Mouse (Mus musculus) thymus, postnatal 0 days (tissue): ENCODE measurements around the gene Taf1b. TPM values are rescaled to one million over a fixed set of nuclear protein-coding genes. Genes with fewer than 3 reads are reported as not detected.
"Not testable (repeated sequence)": the region's sequence is repeated elsewhere in the genome, so short reads cannot be mapped to it uniquely, and the experiment has no call there.

Experiments
- DNase-seq: peaks from one replicate; pipeline ENCODE4 v3.0.0-alpha.2; 2015; ENCODE audit warnings: low spot score
- polyA plus RNA-seq: library from polyadenylated mRNA; unstranded; fragments of >200 nt; fragmentation: Nextera tagmentation; extraction: Ambion mirVana; gene quantifications from 2 replicates; pipeline ENCODE4 v1.2.1, GENCODE M21; 2015

Gene Taf1b
- polyA plus RNA-seq: 43.6 and 45.8 TPM in 2 replicates

DNA sequence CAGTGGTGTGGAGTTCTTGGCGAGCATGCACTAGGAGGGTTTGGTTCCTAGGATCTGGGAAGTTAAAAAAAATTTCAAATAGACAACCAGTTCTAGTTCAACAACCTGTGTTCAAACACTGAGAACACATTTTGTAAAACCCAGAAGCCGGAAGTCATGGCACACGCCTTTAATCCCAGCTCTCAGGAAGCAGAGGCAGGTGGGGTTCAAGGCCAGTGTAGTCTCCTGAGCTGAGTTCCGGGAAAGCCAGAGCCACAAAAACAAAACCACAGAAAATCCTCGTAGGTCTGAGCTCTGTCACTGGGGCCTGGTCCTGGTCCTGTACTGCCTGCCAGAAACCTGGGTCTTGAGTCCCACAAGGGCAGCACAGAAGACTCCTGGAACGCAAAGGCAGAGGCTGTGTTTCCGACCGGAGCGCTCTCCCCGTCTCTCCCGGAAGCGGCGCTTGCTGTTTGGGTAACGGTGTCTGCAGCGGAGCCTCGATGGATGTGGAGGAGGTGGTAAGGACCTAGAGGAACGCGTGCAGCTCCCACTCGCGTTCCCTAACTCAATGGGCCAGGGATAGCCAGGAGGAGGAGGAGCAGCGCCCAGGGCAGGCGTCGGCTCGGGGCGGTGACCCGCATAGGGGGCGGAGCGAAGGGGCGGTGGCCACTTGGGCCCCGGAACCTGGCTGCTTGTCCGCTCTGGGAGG lies at the start of gene Taf1b:
Gene Taf1b, plus strand, starts transcription at position 210 of the 691 bp plus-strand sequence.
- DNase-seq: peak; percentile 84

DNA sequence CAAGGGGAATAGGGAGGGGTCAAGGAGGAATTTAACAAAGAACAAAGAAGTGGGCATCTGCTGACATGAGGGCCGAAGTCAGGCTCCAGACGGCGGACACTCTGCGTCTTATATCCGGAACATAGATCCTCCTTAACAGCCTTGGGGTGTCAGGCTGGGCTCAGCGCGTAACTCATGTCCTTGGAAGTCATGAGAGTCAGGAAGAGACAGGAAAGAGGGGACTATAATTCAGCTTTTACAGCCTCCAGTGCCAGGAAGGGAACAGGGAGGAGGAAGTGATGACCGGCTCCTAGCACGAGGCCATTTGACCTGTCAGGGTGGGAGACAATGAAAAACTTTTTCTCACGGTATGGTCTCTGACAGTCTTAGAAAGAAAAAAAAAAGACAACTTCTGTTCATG lies 37.8 kb upstream of the Taf1b start:
- DNase-seq: no peak

DNA sequence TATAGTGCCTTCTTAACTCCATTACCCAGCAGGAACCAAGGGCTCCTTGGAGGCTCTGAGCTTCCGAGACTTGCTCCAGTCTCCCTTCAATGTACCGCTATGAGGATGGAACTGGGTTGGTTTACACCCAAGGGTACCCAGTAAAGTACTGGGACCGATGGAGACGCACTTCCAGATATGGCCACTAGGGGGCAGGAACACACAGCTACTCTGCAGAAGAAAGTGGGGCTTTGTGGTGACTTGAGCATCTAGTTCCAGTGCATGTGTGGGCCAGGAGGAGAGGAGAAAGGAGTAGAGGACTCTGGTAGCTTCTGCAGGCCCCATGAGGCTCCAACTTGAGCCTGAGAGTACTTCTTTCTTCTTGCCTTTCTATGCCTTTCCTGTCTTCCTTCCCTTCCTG lies 36.0 kb upstream of the Taf1b start:
- DNase-seq: not testable (repeated sequence)

DNA sequence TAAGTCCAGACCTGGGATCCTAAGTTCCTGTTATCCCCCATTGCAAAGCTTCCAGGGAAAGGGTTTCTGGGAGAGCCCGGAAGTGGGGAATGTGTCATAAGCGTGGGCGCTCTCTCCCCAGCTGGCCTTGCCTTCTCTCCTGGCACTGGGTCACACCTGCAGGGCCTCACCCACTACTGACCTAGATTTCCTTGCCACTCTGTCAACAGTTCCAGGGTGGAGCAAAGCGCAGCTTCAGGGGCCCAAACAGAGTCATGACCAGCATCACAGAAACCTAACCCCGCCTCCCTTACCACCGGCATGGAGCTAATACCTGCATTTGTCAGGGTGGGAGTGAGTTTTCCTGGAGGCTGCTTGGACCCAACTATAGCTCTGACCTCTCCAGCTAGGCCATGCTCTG lies 34.7 kb upstream of the Taf1b start:
- DNase-seq: peak; percentile 2

DNA sequence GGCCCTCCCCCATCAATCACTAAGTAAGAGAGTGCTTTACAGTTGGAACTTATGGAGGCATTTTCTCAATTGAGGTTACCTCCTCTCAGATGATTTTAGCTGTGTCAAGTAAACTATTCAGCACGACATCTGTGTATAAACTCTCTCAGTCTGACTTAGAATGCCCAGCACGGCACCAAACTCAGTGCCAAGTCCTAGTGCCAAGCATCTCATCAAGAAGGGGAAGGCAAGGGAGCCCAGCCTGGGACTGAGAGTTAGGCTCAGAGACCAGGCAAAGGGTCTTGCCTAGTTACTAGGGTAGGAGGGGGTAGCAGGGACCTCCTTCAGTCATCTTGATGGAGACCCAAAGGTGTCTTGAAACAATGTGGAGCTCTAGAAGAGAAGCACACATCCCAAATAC lies 29.2 kb upstream of the Taf1b start:
- DNase-seq: no peak

DNA sequence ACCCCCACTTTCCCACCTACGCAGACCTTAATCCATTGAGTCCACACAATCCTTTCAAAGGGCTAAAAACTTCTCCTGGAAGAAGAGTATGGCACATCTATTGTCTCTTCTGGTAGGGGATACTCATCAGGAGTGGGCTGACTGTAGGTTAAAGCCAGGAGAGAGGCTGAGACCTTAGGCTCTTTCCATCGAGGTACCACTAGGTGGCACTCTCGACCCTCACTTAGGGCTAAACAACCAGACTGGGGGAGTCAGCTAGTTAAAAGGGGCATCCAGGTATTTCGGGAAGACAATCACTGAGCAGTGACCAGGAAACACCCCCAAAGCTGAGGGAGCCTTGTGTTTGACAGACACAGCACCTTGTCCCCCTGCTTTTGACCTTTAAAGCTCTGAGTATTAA lies 27.2 kb upstream of the Taf1b start:
- DNase-seq: peak; percentile 59

- no peak for DNase-seq
Measured at GRCm38 (mm10) chr12:24473221-24473620, 24.9 kb upstream of the Taf1b start.

DNA sequence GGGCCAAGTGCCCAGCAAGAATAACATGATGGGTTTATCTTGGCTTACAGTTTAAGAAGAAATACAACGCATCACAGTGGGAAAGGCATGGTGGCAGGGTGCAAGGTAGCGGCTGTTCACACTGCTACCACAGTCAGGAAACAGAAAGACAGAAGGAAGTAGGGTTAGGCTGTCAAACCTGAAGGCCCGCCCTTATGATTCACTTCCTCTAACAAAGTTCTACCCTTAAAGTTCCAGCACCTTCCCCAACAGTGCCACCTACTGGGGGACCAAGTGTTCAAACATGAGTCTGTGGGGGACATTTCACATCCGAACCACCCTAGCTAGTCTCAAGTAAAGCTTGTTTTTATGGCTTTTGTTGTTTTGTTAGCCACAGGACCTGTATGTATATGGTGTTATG lies 13.2 kb upstream of the Taf1b start:
- no peak for DNase-seq

DNA sequence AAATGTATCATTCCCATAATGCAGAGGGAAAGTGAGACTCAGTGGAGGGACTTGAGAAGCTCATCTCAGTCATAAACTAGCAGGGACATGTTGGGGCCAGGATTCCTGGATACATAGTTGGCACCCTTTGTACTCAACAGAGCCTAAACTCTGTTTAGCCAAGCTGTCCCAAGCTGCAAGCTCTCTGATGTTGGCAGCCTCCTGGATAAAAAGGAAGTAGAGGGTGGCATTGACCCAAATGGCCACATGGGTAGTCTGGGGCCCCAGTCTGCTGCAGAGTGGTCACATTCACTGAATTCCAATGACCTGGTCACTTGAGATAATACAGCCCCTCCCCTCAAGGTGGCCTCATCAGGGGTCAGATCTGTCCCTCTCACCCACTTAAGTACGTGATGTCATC lies 11.3 kb upstream of the Taf1b start:
- DNase-seq: no peak

GRCm38 (mm10) chr12:24492507-24492906 lies 5.7 kb upstream of the Taf1b start:
- not testable (repeated sequence) for DNase-seq

DNA sequence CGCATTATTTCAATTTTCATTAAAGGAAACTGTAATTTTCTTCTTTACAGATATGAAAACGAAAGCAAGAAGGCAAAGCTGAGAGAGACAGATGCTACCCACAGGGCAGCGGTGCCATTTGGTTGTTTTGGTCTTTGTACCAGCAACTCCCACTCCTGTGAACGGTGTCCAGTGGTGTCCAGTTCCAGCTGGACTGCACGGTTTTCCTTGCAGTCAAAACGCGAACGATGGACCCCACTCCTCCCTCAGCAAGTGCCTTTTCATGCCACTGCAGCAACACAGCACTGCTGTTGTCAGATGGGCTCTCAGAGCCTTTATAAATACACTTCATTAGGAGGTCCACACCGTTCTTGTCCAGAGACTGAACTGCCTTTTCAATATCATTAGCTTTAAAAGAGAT lies 5.1 kb upstream of the Taf1b start:
- no peak for DNase-seq

DNA sequence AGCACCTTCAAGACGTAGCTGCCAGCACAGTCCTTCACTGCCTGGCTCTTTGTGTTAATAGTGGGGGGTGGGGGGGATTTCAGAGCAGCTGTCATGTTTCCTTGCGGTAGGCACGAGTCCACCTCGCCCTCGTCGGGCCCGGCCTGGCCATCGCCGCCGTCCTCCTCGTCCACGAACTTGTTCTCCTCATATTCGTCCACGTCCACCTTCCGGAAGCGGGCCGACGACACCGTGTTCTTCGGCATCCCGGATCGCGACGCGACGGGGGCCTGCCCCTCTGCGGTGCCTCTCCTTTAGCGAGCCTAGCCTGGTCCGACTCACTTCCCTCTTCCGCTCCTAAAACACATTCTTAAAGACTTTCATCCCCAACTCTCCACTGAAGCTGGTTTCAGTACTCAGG lies 4.7 kb upstream of the Taf1b start:
- peak; percentile 3 for DNase-seq

GRCm38 (mm10) chr12:24494791-24495190 lies 3.4 kb upstream of the Taf1b start:
- DNase-seq: not testable (repeated sequence)

DNA sequence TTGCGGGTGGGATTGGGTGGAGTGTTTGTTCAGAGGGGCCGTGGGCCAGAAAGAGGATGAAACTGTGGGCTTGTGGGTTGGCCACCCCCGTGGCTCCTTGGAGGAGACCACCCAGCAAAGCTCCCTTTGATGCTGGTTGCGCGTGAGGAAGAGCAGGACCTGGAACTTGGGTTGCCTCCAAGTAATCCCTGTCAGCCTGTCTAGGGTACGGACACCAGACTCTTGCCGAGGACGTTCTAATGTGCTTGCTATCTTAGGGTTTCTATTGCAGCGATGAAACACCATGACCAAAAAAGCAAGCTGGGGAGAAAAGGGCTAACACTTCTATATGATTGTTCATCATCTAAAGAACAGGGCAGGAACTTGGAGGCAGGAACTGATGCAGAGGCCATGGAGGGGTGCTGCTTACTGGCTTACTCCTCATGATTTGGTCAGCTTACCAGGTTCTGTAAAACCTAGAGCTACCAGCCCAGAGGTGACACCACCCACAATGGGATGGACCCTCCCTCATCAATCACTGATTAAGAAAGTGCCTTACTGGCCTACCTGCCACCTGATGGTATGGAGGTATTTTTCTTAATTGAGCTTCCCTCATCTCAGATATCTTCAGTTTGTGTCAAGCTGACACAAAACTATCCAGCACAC lies 804 bp downstream of the Taf1b start:
- DNase-seq: not testable (repeated sequence)

GRCm38 (mm10) chr12:24517118-24517517 lies 19.0 kb downstream of the Taf1b start:
- DNase-seq: no peak

GRCm38 (mm10) chr12:24521076-24521475 lies 22.9 kb downstream of the Taf1b start:
- DNase-seq: no peak

DNA sequence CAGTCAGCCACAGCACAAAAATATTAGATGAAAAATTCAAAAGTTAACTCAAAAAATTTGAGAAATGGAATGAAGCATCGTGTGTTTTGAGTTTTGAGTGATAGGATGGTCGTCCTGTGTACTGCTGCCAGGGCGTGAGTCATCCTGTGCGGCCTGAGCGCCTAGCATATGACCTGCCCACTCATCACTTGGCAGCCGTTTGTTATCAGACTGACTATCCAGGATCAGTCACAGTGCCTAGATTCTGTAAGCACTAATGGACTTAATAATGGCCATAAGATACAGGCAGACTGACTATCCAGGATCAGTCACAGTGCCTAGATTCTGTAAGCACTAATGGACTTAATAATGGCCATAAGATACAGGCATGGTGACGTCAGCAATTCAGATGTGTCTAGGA lies 26.9 kb downstream of the Taf1b start:
- not testable (repeated sequence) for DNase-seq

DNA sequence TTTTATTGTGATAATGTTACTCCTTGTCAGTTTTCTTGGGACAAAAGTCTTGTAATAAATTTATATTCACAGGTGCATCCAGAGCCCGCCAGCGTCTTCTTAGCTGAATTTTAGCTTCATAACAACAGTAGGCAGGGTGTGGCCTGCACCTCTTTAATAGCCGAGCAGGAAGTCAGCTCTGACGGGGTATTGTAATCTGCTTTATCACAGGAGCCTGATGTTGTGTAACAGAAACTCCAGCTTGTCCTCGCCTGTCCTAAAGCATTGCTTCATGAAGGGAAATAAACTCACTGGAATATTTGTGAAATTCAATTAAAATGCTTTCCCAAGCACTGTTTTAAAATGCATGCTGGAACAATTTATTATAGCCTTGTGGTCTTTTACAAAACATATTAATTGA lies 38.2 kb downstream of the Taf1b start:
- no peak for DNase-seq

- no peak for DNase-seq
Measured at GRCm38 (mm10) chr12:24537201-24537600, 39.0 kb downstream of the Taf1b start.

DNA sequence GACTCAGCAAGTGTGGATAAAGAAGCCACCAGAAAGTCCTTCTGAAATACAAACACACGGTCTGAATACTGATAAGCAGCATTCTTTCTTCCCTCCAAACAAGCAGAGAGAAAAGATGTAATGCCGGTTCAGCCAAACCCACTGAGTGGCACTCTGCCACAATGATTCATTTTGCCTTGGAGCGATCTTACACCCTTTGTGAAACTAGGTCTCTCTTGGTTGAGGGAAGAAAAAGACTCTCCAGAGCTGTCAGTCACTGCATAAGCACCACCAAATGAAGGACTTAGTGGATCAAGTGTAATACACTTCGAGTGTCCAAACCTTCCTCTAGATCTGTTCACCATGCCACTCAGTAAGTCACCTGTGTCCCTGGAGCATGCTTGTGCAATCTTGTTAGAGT lies 39.8 kb downstream of the Taf1b start:
- DNase-seq: no peak

DNA sequence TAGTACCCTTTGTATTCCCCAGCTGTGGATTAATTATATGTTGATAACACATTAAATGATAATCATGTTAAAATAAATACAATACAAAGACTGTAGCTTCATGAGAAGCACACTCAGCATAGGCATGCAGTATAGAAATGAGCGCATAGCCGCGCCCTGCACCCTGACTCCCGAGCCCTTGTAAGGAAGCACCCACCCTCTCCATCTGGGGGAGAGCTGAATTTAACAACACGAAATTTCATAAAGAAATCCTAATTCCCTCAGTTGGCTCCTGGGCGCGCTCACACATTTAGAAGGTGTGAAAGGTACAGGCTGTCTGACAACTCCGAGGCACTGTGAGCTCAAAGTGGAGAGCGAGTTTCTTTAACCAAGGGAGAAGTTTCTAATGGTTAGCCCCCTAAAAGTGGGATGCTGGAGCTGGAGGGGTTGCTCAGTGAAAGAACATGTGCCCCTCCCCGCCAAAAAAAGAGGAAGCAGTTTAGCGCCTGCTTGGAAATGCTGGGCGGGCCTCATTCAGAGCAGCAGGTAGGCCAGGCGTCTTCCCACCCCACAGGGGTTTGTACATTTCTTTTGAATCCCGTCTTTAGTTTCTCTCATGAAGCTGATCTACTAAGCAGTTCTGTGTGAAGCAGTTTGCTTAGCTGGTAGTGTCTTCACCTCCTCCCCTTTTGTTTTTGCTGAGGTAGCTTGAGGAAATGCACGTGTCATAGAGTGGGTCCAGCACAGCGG lies 43.4 kb downstream of the Taf1b start:
- DNase-seq: no peak

DNA sequence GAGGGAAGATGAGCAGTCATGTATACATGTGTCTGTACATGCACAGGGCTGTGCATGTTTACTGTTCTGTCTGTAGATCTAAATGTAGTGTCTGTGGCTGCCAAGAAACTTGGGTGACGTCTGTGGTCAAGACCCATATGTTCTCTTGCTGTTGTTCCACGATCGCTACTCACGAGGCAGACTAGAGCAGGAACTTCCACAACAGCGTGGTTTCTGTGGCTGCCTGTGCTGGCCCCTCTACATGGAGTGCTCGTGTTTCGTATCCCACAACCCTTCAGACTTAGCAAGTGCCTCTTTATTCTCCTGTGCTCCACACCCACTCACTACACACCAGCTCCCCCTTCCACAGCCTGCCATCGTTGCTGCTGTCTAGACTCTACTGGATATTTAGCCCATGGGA lies 49.5 kb downstream of the Taf1b start:
- DNase-seq: no peak
